Mouse (Mus musculus): ENCODE results near the gene Mt3. TPM values are rescaled to one million over a fixed set of nuclear protein-coding genes. Genes with fewer than 3 reads are reported as not detected.
A peak's percentile ranks its signal among the peaks of the same experiment; 100 is the strongest.
"Not testable (repeated sequence)": the region's sequence is repeated elsewhere in the genome, so short reads cannot be mapped to it uniquely, and the experiment has no call there.

Mt3 gene
- 1.6 and 3.5 TPM in 2 replicates for polyA plus RNA-seq (2012; rRNA removed)

DNA sequence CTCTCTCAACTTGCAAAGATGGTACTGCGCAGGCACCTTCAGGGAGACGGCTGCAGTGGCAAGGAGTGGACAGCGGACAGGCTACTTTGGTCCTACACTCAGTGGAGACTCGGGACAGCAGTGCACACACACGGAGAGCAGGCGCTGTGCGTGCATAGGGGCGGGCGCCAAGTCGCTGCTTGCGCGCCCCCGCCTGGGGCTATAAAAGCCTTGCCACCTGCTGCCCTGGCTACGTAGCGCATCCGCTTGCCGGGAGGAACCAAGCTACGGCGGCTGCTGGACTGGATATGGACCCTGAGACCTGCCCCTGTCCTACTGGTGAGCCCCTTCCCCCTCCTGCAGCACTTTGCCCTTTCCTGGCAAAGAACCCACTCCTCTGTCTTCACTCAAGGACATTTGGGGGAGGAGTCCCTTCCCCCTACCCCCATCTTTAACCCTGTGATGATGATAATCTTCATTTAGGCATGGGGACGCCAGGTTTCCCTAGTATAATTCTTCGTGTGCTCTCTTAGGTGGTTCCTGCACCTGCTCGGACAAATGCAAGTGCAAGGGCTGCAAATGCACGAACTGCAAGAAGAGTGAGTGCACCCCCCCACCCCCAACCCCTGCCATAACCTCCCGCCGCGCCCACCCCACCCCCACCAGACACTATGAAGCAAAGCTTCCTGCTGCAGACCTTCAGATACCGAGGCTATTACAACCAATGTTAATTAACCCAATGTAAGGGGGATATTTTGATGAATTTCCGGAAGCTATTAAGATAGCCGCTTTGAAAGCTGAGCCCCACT is at the start of gene Mt3:
Gene Mt3, plus strand, starts transcription at position 95 of the 788 bp plus-strand sequence.
- peak; percentile 27 for DNase-seq (ENCODE audit: low spot score)

DNA sequence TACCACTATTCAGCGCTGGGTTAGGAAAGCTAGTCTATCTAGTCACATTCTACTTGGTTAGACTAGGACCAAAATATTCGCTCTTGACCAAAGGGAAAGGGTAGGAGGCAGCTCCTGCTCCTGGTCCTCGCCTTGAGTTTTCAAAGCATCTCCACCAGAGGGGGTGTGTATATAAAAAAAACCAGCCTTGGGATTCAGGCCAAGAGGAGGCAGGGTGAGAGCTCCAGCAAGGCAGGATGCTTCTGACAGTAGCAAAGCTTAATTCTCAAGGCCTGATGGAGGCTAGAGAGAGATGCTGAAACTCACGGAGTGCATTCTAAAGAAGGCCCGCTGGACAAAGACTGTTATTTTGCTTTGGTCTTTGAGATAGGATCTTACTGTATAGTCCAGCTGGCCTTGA is 48.3 kb upstream of the Mt3 start:
- no peak for DNase-seq (ENCODE audit: low spot score)

DNA sequence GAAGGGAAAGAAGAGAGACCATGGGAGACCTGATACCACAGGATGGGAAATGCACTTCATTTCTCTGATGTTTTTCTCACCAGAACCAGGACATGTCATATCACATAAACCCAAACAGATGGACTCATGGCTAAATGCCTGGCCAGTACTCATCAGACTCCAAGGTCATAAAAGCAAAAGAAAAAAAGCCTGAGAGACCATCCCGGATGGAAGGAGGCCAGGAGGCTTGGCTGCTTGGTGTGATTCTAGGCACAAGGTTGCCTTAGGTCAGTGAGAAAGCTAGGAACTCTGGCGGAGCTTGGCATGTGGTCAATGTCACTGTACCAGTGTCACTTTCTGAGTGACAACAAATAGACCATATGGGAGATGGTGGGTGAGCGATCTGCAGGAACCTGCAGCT is 44.5 kb upstream of the Mt3 start:
- no peak for DNase-seq (ENCODE audit: low spot score)

DNA sequence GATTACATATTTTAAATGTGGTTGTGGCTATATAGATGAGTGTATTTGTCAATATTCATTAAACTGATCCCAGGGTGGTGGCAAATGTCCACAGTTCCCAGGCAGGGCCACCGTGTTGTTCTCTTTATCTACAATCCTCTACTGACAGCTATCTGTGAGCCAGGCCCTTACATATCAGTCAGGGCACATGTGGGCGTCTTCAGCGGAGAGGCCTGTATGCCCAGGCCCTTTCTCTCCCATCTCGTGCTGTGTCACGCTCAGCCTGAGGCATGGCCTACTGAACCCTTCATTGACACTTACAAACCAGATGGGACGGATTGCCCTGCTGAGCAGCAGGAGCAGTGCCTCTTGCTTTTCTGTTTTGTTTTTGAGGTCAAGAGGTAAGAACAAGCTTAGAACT is 43.0 kb upstream of the Mt3 start:
- DNase-seq (ENCODE audit: low spot score) = no peak

DNA sequence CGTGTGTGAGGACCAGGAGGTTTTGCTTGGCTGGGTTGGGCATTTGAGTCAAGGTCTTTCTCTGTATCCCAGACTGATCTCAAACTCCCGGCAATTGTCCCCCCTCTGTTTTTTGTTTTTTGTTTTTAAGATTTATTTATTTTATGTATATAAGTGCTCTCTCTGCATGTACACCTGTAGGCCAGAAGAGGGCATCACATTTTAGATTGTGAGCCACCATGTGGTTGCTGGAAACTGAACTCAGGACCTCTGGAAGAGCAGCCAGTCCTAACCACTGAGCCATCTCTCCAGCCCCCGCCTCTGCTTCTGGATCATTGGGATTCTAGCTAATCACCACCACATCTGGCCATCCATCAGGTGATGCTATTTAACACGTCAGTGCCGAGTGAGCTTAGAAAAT is 42.6 kb upstream of the Mt3 start:
- DNase-seq (ENCODE audit: low spot score) = no peak

DNA sequence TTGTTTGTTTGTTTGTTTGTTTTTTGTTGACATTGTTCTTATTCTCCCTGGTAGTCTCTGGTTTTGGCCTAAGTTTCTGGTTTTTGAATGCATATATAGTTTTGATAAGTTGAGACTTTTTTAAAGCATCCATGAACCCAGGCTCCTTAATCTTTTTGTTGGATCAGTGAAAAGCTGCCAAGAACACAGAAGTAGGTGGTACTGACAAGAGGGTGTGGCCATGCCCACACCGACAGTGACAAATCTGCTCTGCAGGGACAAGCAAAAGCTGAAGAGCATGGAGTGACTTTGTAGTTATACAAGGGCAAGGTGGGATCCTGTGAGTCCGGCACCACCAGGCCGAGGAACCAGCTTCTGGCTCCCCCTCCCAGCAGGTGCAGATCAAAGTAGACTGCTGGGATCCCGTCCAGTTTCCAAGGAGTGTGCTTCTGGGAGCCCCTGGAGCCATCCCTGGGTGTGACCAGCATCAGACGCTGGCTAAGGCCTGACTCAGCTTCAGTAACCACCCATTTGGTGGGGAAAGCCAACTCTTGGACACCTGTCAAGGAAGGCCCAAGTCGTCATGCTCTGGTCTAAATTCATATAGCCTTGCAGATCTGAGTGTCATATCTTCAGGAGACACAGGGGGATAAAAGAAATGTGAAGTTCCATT is 41.8 kb upstream of the Mt3 start:
- DNase-seq (ENCODE audit: low spot score) = no peak

DNA sequence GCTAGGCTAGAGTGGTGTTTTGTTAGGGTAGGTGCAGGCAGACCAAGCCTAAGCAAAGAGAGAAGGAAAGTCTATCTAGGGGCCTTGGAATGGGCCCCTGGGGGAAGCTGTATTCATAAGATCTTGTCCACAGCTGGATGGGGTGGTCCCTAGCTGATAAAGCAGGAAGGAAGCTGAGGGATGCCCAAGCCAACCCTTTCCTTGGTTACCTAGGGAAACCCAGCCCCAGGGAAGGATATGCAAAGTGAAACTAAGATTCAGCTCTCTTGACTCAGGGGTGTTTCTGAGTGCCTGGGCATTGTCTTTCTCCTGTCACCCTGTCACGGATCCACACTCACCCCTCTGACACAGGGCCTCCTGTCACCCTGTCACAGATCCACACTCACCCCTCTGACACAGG is 39.0 kb upstream of the Mt3 start:
- DNase-seq (ENCODE audit: low spot score) = no peak

DNA sequence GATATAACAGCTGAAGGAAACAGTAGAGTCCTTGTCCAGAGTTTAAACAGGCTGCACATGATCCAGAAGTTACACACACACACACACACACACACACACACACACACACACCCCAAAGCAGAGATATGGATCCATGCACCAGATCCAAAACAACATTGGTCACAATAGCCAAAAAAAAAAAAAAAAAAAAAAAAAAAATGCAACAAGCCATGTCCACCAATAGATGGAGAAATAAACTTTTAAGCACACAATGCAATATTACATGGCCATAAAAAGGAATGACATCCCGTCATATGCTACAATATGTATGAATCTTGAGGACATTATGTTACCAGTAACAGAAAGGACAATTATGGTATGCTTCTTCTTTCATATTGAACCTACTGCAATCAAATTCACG is 38.4 kb upstream of the Mt3 start:
- DNase-seq (ENCODE audit: low spot score) = no peak

DNA sequence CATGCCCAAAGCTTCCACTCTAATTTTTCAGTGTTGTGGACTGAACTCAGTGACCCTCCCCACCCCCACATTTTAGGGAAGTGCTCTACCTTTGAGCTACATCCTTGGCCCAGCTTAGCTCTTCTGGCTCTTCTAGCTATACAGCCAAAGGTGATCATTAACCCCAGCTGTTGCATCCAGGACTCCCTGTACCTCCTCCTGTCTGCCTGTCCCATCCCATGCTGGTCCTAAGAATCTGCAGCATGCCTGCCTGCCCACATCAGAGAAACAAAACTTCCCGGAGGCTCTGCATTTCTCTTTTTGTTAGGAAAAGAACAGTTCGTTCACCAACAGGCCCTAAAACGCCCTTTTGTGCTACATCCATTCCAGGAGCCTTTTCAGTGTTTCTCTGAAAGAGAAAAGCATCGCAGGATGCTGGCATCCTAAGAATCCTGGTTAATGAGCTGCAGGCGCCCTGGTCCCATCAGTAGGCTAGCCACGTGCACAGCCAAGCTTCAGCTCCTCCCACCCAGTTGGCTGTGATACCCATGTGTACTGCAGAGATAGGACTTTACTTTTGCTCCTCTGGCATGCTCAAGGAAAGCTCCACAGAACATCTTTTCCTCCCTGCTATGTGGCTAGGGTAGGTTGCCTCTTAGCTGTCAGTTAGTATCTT is 33.5 kb upstream of the Mt3 start:
- DNase-seq (ENCODE audit: low spot score) = no peak

DNA sequence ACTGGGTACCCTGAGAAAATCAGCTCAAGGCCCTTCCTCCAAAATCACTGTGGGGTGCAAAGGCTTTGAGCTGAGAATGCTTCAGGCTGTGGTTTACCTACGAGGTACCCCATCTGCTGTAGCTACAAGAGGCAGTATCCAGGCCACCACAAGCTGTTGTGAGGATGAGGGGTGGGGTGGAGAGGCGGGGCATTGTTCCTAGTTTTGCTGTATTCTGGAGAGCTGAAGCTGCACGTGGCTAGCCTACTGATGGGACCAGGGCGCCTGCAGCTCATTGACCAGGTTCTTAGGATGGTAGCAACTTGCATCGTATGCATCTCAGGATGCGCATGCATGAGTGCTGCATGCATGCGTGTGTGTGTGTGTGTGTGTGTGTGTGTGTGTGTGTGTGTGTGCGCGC is 30.8 kb upstream of the Mt3 start:
- no peak for DNase-seq (ENCODE audit: low spot score)

DNA sequence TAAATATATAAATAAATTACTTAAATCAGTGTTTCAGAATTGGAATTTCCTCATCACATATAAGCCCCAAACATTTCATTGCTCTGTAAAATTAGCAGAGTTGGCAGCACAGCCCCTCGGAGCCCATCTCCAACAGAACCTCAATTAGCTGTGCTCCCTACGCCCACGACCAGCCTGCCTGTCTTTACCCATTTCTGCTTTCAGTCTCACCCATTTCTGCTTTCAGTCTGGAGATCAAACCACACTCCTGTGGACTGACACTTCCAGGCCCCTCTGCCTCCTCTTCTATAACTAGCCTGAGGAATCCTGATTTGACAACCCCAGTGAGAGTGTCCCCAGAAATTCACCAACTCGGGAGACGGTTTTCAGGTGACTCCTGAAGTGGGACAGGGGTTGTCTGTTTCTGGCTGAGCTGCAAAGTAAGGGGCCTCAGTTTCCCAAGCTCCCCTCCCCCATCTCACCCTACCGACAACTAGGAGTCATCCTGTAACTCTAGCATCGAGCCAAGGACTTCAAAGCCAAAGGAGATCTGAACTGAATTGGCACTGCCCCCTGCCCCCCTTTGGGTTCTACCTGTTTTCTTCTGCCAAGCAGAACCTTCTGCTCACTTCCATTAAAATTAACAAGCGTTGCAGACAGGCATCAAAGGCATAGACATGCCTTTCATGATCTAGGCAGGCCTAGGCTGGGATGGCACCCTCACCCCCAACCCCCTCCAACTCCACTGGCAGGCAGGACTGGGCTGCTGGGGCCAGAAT is 29.5 kb upstream of the Mt3 start:
- no peak for DNase-seq (ENCODE audit: low spot score)

DNA sequence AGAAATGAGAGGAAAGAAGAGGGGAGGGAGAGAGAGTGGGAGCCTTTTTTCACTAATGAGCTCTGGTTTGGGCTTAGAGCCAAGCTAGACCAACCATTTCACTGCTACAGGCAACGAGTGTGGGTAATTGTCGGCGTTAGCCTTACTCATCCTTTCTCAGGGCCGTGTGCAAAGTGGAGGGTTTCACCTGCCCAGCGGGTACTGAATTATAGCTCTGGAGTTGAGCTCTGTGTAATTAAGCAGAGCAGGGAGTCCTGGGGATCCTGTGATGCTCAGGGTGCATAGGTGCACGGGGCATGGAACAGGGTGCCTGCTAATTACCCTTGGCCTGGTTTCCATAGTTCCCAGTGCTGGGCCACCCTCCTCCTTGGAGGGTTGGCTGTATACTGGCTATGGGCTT is 24.7 kb upstream of the Mt3 start:
- DNase-seq (ENCODE audit: low spot score) = no peak

DNA sequence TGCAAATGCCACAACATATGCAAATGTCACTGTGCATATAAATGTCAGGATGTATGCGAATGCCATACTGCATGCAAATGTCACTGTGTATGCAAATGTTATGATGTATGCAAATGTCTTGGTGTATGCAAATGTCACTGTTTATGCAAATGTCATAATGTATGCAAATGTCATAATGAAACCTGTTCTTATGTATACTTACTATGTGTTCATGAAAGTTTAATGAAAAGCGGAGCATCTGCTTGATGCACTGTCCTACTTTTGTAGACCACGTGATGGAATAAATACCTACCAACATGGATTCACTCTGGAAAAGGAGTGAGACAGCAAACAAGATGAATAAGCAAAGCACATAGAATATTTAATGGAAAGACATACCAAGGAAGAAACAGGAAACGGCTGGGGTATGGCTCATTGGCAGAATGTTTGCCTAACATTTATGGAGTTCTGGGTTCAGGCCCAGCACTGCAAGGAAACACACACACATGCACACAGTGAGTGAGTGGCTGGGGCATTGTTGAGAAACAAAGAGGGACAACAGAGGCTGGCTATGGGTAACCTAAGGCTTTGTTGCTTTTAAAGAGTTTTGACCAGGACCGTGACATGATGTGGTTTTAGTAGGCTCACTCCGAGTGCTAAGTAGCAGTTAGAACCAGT is 23.1 kb upstream of the Mt3 start:
- DNase-seq (ENCODE audit: low spot score) = no peak

DNA sequence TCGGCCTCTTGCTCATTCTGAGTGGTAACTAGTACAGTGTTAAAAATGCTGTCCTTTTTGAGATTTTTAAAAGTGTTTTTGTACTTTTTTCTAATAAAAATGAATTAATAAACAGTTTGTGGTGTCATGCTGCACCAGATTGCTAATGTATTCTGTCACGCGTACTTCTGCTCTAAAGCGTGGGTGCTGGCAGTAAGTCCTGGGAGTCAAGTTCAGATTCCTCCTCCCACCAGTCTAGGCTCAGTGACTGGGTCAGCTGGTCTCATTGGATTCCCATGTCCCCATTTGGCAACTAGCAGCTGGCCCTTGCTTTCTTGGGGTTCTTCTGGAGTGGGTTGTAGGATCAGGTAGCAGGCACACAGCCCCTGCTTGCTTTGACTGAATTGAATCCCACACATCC is 22.3 kb upstream of the Mt3 start:
- no peak for DNase-seq (ENCODE audit: low spot score)

DNA sequence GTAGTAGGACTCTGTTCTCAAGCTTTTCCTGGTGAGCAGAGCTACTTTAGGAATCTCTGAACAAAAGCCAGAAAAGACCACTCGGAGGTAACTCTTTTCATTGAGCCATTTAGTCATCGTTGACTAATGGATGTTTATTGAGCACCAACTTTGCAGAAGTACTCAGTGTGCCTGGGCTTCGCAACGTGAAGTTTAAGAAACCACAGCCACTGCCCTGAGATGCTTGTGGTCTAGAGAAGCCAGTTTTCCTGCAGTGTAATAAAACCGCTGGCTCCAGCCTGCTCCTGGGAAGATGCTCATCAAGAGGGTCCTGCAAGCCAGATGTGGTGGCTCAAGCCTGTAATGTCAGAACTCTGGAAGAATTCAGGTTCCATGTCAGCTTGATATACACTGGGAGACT is 20.3 kb upstream of the Mt3 start:
- DNase-seq (ENCODE audit: low spot score) = no peak

DNA sequence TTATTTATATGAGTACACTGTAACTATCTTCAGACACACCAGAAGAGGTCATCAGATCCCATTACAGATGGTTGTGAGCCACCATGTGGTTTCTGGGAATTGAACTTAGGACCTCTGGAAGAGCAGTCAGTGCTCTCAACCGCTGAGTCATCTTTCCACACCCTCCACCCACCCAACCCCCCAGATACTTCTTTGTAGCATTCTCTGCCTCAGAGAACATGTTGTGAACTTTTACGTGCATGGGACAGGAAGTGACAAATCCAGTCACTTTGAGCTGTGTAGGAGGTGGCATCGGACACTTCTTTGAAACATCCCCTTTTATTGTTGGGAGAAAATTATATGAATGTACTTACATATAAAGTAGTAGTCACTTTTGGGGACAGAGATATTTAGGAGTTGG is 17.8 kb upstream of the Mt3 start:
- DNase-seq (ENCODE audit: low spot score) = not testable (repeated sequence)

DNA sequence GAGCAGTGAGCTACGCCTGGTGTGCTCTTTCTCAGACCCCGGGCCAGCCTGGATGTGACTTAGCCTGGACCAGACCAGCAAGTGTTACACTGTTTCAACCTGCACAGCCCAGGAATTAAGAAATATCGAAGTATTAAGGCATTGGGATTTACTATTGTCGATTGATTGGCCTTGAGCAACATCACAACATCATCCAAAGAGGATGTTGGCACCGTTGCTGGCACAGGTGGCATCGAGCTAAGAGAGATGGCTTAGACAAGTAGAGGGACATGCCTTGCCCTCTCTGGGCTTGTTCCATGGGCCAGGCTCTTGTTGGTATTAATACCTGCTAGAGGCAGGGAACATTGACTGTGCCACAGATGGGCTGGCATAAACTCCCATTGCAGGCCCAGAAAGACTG is 16.9 kb upstream of the Mt3 start:
- DNase-seq (ENCODE audit: low spot score) = no peak

DNA sequence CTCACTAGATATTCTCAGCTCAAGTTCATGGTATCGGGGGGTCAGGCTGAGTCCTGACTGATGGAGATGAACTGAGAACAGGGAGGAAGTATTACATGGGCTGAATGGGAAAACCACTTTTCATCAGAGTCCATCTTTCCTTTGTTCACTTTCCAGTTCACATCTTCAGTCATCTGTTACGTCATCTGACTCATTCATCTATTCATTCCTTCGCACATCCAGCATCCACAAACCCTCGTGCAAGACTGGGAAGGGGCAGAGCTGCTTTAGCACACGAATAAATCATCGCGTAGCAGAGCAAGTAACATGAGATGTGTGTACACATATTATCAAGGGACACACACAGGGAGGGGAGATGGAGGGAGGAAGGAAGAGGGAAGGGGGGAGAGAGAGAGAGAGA is 16.2 kb upstream of the Mt3 start:
- DNase-seq (ENCODE audit: low spot score) = no peak

DNA sequence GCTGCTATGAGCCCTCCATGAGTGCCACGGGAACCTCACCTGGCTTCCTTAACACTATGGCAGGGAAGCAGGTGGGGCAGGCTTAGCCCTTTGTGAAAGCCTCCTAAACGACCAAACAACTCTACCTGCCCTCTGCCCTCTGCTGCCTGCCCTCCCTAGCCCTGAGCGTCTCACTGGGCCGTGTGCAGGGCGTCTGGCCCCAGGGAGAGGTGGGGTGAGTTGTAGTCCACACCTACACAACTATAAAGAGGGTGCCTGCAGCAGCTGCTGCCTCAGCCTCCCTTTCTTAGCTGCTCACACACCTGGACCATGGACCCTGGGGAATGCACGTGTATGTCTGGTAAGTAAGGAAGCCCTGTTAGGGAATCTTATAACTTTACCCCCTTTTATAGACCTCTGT is 15.5 kb upstream of the Mt3 start, which contains the start of gene Mt4:
Gene Mt4, plus strand, starts transcription at position 265 of the 400 bp plus-strand sequence.
- DNase-seq (ENCODE audit: low spot score) = no peak

DNA sequence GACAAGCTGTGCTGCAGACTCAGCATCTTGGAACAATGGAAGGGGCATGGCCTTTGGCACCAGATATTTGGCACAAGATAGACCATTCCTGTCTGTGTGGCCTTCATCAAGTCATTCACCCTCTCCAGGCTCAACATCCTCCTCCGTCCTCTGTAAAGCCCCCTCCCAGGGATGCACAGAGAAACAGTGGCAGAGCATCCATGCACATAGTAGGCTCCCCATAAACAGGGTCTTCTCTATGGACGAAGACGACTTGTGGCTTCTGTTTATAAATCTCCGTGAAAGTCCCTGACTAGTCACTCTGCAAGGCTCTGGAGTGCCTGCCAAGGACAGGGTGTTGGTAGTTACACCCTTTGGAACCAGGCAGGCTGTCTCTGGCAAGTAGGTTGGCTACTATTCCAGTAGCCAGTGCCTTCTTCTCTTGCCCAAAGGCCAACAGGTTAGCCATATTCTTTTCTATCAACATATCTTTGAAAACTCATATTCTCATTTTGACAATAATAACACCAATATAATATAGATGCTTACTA is 12.1 kb upstream of the Mt3 start:
- no peak for DNase-seq (ENCODE audit: low spot score)

DNA sequence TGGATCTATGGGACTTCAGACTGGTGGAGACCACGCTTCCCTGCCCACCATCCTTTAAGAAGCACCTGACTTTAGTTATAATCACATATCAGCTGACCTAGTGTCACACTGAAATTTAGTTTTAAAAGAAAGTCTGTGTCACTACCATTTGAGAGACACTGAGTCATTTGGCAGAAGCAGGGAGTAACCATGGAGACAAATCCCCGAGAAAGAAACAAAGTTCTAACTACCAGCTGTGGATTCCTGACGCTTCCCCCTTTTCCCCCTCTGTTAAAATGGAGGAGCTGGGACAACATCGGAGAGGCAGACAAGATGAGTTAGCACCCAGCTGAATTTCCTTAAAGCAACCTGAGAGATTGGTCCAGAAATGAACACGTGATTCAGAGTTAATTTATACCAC is 4.2 kb upstream of the Mt3 start:
- DNase-seq (ENCODE audit: low spot score) = no peak

DNA sequence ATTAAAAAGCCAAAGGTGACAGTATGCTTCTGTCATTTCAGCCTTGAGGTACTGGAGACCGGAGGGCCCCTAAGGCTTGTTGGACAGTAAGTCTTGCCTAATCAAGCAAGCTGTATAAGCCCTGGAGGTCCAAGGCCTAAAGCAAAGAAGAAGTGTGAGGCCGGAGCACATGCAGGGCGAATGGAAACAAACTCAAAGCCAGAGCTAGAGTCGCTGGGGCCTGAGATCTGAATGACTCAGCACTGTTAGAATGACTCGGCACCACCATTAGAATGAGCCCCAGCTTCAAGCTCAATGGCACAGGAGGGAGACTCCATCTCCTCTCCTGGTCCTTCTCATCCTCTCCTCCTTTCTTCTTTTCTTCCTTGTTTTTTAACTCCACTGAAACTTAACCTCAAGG is 1.5 kb upstream of the Mt3 start:
- no peak for DNase-seq (ENCODE audit: low spot score)
